Mouse (Mus musculus) forebrain, embryonic 11.5 days (tissue): ENCODE results near the gene Hist1h2bh. TPM values are rescaled to one million over a fixed set of nuclear protein-coding genes. Genes with fewer than 3 reads are reported as not detected.
"Not testable (repeated sequence)": the region's sequence is repeated elsewhere in the genome, so short reads cannot be mapped to it uniquely, and the experiment has no call there.

Experiments
- ATAC-seq: fragments of 200-750 bp; cut with Nextera tagmentation; replicated peaks from 2 replicates; pipeline ENCODE4 v1.8.0; 2017; ENCODE audit warnings: moderate TSS enrichment; ENCODE audit not compliant: low FRiP score
- DNase-seq: peaks from one replicate; pipeline ENCODE4 v3.0.0-alpha.2; 2017; ENCODE audit warnings: low spot score
- H3K27ac ChIP-seq: fragments of 300-500 bp; sonication (generic); 2 replicates; pipeline ENCODE4 v1.5.1; 2014; ENCODE audit warnings: low read depth, low read length
- H3K27me3 ChIP-seq: fragments of 300-500 bp; sonication (generic); 2 replicates; pipeline ENCODE4 v1.6.1; 2014; ENCODE audit warnings: mild to moderate bottlenecking, low read length, mixed read lengths; ENCODE audit not compliant: control insufficient read depth, insufficient read depth
- H3K36me3 ChIP-seq: fragments of 300-500 bp; sonication (generic); 2 replicates; pipeline ENCODE4 v1.6.1; 2014; ENCODE audit warnings: mild to moderate bottlenecking, low read length, moderate library complexity, mixed read lengths; ENCODE audit not compliant: control insufficient read depth, insufficient read depth
- H3K4me1 ChIP-seq: fragments of 300-500 bp; sonication (generic); replicated peaks from 2 replicates; pipeline ENCODE4 v1.6.1; 2014; ENCODE audit warnings: low read length, mixed read lengths; ENCODE audit not compliant: control insufficient read depth, insufficient read depth
- H3K4me2 ChIP-seq: fragments of 300-500 bp; sonication (generic); 2 replicates; pipeline ENCODE4 v1.6.1; 2014; ENCODE audit warnings: low read depth, mild to moderate bottlenecking, low read length, moderate library complexity, mixed read lengths; ENCODE audit not compliant: severe bottlenecking
- H3K4me3 ChIP-seq: fragments of 300-500 bp; sonication (generic); 2 replicates; pipeline ENCODE4 v1.5.1; 2014; ENCODE audit warnings: low read depth, low read length
- H3K9ac ChIP-seq: fragments of 300-500 bp; sonication (generic); 2 replicates; pipeline ENCODE4 v1.6.1; 2014; ENCODE audit warnings: low read length
- H3K9me3 ChIP-seq: fragments of 300-500 bp; sonication (generic); 2 replicates; pipeline ENCODE4 v1.6.1; 2016; ENCODE audit warnings: low read length, mixed read lengths; ENCODE audit not compliant: control insufficient read depth
- WGBS: fragments of 180-500 bp; shearing (Covaris S2); extraction: QIAGEN DNeasy Blood & Tissue Kit; methylation state at CpG from one replicate; pipeline ENCODE4 v1.1.7; 2014; 5-methylcytosine and 5-hydroxymethylcytosine counted together
- polyA plus RNA-seq: library from polyadenylated mRNA; unstranded; fragments of >200 nt; fragmentation: Nextera tagmentation; extraction: Ambion mirVana; gene quantifications from 2 replicates; pipeline ENCODE4 v1.2.1, GENCODE M21; 2014

Hist1h2bh gene
- polyA plus RNA-seq, 1 experiment from 2014 or later: 1.2 TPM

DNA sequence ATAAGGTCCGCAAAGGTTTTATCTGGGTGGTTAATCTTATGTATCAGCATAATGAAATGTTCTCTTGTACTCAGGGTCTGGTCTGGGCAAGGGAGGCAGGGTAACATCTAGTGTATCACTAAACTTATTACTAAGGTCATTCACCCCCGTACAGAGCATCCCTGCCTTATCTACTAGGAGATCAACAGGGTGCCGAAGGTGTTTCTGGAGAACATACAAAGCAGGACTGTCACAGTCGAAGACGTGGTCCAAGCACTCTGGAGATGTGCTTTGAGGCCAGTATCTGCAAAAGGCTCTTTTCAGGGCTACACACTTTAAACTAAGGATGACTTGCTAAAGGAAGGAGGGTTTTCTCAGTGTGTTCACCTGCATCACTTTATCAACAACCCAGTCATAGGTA is 3.5 kb upstream of the Hist1h2bh start:
- H3K36me3 ChIP-seq: no peaks in the 10 kb centered on the region
- DNase-seq (no peak), ATAC-seq (no peak)
- WGBS: 87% methylated on average over 5 of the region's 5 CpGs
- H3K4me1 ChIP-seq: no peaks in the 10 kb centered on the region
- no peaks in the 10 kb centered on the region for H3K9me3 ChIP-seq
- peak overlapping the region; percentile 62 for H3K27ac ChIP-seq
- H3K9ac ChIP-seq: no peak overlapping the region
- no peaks in the 10 kb centered on the region for H3K27me3 ChIP-seq
- H3K4me2 ChIP-seq: no peak overlapping the region
- H3K4me3 ChIP-seq: no peak overlapping the region

DNA sequence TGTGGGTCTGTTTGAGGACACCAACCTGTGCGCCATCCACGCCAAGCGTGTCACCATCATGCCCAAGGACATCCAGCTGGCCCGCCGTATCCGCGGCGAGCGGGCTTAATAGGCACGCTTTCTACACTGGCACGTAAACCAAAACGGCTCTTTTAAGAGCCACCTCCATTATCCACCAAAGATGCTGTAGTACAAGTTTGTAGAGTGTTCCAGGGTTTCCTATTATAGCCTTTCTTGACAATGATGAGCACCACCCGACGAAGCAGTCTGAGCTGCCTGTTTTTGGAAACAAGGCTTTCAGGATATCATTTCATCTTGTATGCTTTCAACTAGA is 1.6 kb upstream of the Hist1h2bh start:
- Histone ChIP-seq H3K9ac (peak overlapping the region; percentile 64), H3K4me2 (peak overlapping the region; percentile 38; the same call in 1 of the 2 replicates), H3K4me3 (peak overlapping the region; percentile 37)
- not testable (repeated sequence) for H3K9me3 ChIP-seq, H3K4me1 ChIP-seq, DNase-seq, H3K27ac ChIP-seq, ATAC-seq, H3K36me3 ChIP-seq, H3K27me3 ChIP-seq
- WGBS: 0% methylated on average over 11 of the region's 14 CpGs

DNA sequence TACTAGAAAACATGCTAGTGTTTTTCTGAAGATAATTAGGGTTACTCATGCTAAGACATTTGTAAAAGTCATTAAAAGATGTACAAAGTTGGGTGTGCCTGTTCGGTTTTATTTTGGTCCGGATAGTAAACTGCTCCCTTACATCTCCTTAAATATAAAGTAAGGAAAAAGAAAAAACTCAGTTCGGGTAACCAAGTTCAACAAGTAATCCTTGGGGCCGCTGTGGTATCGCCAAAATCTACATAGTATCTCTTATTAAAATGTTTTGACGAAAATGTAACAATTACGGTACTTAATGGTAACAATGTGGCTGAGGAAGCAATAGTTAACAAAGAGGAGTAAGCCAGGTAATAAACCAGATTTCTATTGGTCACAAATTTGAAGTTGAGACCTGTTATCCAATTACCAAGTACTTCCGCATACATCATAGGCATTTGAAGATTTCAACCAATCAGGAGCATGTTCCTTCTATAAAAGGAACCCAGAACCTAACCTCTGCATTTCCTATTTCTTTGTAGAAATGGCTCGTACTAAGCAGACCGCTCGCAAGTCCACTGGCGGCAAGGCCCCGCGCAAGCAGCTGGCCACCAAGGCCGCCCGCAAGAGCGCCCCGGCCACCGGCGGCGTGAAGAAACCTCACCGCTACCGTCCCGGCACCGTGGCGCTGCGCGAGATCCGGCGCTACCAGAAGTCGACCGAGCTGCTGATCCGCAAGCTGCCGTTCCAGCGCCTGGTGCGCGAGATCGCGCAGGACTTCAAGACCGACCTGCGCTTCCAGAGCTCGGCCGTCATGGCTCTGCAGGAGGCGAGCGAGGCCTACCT is 984 bp upstream of the Hist1h2bh start, which contains the start of gene Hist1h3f:
TSS of gene Hist1h3f (plus strand) at position 88 of the 822 bp plus-strand sequence.
- peak within 1 kb of the TSS; percentile 68 for H3K9ac ChIP-seq
- H3K27me3 ChIP-seq: no peaks in the 10 kb centered on the region
- H3K27ac ChIP-seq: peak within 1 kb of the TSS; percentile 94
- no peaks in the 10 kb centered on the region for H3K36me3 ChIP-seq
- H3K4me3 ChIP-seq: peak within 1 kb of the TSS; percentile 40
- ATAC-seq (peak; percentile 94), DNase-seq (peak; percentile 79)
- under 1% methylated on average over 24 of the region's 45 CpGs for WGBS
- no peaks in the 10 kb centered on the region for H3K4me1 ChIP-seq
- H3K9me3 ChIP-seq: no peaks in the 10 kb centered on the region
- peak within 1 kb of the TSS; percentile 74 for H3K4me2 ChIP-seq

DNA sequence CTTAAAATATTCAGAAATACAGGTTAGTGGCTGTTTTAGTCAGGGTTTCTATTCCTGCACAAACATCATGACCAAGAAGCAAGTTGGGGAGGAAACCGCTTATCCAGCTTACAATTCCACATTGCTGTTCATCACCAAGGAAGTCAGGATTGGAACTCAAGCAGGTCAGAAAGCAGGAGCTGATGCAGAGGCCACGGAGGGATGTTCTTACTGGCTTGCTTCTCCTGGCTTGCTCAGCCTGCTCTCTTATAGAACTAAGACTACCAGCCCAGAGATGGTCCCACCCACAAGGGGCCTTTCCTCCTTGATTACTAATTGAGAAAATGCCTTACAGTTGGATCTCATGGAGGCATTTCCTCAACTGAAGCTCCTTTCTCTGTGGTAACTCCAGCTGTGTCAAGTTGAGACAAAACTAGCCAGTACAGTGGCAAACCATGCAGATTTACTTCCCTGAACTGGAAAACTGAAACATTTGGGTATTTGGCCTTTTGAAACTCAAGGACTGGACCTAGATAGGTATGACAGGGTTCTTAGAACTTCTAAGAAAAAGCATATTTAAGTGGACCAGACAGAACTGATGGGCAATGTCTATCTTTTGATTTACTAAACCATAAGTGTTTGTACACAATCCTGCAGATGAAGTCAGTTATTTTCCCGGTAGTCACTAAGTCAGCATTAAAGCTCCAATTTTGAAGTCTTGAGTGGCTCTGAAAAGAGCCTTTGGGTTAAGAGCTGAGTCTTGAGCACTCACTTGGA is 789 bp downstream of the Hist1h2bh start:
- H3K9me3 ChIP-seq, ATAC-seq, H3K4me1 ChIP-seq, H3K27me3 ChIP-seq, H3K36me3 ChIP-seq: not testable (repeated sequence)
- Histone ChIP-seq H3K4me3 (peak overlapping the region; percentile 40), H3K27ac (peak overlapping the region; percentile 94), H3K9ac (peak overlapping the region; percentile 68), H3K4me2 (peak overlapping the region; percentile 53)
- 6% methylated on average over 3 of the region's 3 CpGs for WGBS
- peak; percentile 41 for DNase-seq

DNA sequence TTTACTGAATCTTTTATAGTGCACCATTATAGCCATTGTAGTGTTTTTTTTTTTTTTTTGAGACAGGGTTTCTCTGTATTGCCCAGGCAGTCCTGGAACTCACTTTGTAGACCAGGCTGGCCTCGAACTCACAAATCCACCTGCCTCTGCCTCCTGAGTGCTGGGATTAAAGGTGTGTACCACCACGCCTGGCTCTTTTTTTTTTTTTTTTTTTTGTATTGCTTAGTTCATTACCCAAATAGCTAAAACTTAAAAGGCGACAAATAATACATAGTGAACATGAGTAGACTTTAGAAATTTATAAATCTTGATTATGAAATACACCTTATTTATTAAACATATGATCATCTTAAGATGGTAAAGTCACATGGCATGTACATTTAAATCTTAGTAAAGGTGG is 1.7 kb downstream of the Hist1h2bh start:
- Histone ChIP-seq H3K27ac (no peak overlapping the region), H3K4me3 (no peak overlapping the region)
- WGBS: 76% methylated on average over 3 of the region's 3 CpGs

DNA sequence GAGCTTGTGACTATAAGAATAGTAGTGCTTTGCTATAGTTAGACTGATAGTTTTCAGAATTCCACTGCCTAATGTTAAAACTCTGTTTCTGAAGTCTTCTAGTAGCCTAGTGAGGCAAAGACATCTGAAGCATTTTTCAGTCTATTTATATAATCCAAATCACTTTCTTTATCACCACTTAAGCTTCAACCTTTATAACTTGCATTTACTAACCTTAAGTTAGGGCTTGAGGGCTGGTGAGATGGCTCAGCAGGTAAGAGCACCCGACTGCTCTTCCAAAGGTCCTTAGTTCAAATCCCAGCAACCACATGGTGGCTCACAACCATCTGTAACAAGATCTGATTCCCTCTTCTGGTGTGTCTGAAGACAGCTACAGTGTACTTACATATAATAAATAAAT is 3.4 kb downstream of the Hist1h2bh start:
- not testable (repeated sequence) for H3K4me1 ChIP-seq, H3K9ac ChIP-seq, H3K4me3 ChIP-seq, H3K27ac ChIP-seq, H3K36me3 ChIP-seq, DNase-seq, H3K27me3 ChIP-seq, ATAC-seq, H3K9me3 ChIP-seq, H3K4me2 ChIP-seq
- WGBS: 77% methylated on average over 1 of the region's 1 CpGs

More for the DNA sequence above, 1.7 kb downstream of the Hist1h2bh start:
- Histone ChIP-seq H3K9ac (no peak overlapping the region), H3K36me3 (no peaks in the 10 kb centered on the region), H3K27me3 (no peaks in the 10 kb centered on the region), H3K4me1 (no peaks in the 10 kb centered on the region; the same call in none of the 2 replicates), H3K4me2 (no peak overlapping the region), H3K9me3 (no peaks in the 10 kb centered on the region)
- ATAC-seq (no peak), DNase-seq (no peak)

DNA sequence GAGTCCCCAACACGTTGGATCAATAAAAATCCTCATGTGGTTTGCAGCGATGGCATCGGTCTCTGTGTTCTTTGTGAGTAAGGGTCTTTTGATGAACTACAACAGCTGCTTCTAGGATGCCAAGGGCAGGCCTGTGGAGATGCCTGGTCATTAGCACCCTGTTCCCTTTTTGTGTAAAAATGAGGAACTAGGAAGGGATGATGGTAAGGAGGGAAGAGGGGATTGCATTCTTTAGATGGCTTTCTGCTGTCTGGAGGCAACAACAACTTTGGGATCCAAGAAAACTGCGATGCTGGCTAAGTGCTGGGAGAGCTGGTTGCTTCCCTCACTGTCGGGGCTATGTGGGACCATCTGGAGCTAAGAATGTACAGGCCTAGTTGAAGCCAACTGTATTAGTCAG is 4.9 kb downstream of the Hist1h2bh start:
- DNase-seq: peak; percentile 46
- Histone ChIP-seq H3K9ac (no peak overlapping the region), H3K27me3 (no peaks in the 10 kb centered on the region), H3K27ac (no peak overlapping the region), H3K4me2 (no peak overlapping the region), H3K4me3 (no peak overlapping the region), H3K4me1 (no peaks in the 10 kb centered on the region; the same call in none of the 2 replicates), H3K9me3 (no peaks in the 10 kb centered on the region), H3K36me3 (no peaks in the 10 kb centered on the region)
- ATAC-seq: no peak
- 77% methylated on average over 5 of the region's 5 CpGs for WGBS

DNA sequence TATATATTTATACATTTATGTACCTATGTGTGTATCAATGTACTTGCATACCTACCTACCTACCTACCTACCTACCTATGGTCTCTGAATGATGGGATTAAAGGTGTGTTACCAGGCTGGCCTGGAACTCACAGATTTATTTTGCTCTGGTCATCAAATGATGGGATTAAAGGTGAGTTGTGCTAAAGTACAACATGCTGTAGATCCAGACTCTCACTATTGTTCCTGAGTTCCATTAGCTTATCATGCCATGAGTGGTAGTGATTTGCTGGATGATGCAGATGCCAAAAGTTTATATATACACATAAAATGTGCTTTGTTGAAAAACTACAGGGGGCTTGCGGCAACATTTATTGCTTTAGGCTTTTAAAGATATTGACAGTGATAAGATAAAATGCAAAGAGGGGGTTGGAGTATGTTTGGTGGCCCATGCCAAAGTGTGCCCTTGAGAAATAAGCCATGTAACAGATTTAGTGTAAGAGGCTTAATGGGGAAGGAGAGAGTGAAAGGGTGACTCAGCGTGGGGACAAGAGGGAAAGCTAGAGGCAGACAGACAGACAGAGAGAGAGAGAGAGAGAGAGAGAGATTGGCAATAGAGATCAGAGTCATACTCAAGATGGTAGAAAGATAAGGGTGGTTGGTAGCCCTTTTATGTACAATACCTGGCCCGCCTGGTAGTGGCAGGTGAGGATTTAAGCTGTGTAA is 6.0 kb downstream of the Hist1h2bh start:
- no peak for ATAC-seq
- no peaks in the 10 kb centered on the region for H3K36me3 ChIP-seq
- 0 out of 2 replicates have a peak overlapping the region, but pooled peaks have one; percentile 99 for H3K27ac ChIP-seq
- DNase-seq: peak; percentile 50
- no peaks in the 10 kb centered on the region for H3K27me3 ChIP-seq
- H3K4me1 ChIP-seq: peaks cover 3% of the 10 kb centered on the region
- peak overlapping the region; percentile 16; the same call in 1 of the 2 replicates for H3K9ac ChIP-seq
- peak overlapping the region; percentile 76 for H3K4me2 ChIP-seq
- WGBS: 74% methylated on average over 3 of the region's 3 CpGs
- no peaks in the 10 kb centered on the region for H3K9me3 ChIP-seq
- H3K4me3 ChIP-seq: peak overlapping the region; percentile 57; the same call in 1 of the 2 replicates
